ENCODE assay signal across 8 mouse cellular contexts in the genomic region with DNA sequence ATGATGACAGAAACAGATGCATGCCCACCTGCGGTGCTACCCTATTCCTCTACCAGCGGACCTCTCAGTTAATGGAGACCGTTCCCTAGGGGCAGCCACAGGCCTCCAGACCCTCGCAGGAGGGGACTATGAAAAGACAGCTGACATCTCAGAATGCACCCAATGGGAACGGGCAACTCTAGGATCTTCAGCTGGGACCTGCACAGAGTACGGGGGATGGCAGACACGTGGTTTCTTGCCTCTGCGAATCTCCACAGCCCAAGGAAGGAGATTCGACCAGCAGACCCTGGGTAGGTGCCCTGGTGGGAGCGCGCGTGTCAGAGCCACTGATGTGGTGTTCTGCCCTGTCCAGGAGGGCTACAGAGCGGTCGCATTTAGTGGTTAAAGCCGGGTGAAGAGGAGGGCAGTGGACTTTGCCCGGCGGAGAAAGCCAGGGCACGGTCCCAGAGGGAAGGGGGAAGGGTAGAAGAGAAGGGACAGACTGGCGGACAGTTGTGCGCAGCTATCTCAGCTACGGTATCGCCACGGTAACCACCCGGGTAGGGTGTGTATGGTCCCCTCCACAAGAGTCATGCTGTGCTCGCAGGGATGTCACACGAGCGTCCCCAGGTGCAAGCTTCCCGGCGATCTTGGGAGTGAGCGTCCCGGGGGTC. TPM values are rescaled to one million over a fixed set of nuclear protein-coding genes. Genes with fewer than 3 reads are reported as not detected.
DNase-seq lines count a peak whose midpoint lies in the region; ATAC-seq and TF ChIP-seq lines count a peak whose summit lies in the region.

No protein-coding gene starts in this region.

- peak overlapping the region; percentile 49 for H3K4me2 ChIP-seq in heart, postnatal 0 days (ENCODE audit: low read depth, low read length)
- H3K4me2 ChIP-seq in neural tube, embryonic 13.5 days: peak overlapping the region; percentile 73

- peak; percentile 32 for DNase-seq in adrenal gland, postnatal 10 days
- no peak for DNase-seq in adrenal gland, postnatal 4 days (ENCODE audit: low spot score in 2 of 2)
- DNase-seq in R1 (ENCODE audit: low read depth, low spot score): peak; percentile 46
- DNase-seq in heart, postnatal 0 days (ENCODE audit: low spot score): no peak
- peak; percentile 46 for DNase-seq in limb, embryonic 10.5 days (ENCODE audit: low spot score)
- DNase-seq in spleen, postnatal 10 days (ENCODE audit: low spot score in 2 of 2): no peak
- DNase-seq in adrenal gland, adult 8-10 months: no peak

- no peak overlapping the region for H3K9ac ChIP-seq in heart, postnatal 0 days (replicated peaks; ENCODE audit: low read depth, low read length)
- H3K9ac ChIP-seq in neural tube, embryonic 13.5 days: peak overlapping the region; percentile 32

- peak overlapping the region; percentile 23 for H3K4me3 ChIP-seq in heart, postnatal 0 days (ENCODE audit: low read depth, low read length)
- H3K4me3 ChIP-seq in limb, embryonic 10.5 days: peak overlapping the region; percentile 51
- peak overlapping the region; percentile 43 for H3K4me3 ChIP-seq in neural tube, embryonic 13.5 days

- peak; percentile 24; the same call in 1 of the 2 replicates for ATAC-seq in heart, postnatal 0 days (ENCODE audit: insufficient read depth, low read depth)
- ATAC-seq in neural tube, embryonic 13.5 days (ENCODE audit: low read depth): peak; percentile 62

- 2% methylated on average over 31 of the region's 31 CpGs for WGBS in heart, postnatal 0 days
- WGBS in limb, embryonic 10.5 days: under 1% methylated on average over 31 of the region's 31 CpGs
- under 1% methylated on average over 31 of the region's 31 CpGs for WGBS in neural tube, embryonic 13.5 days

- H3K36me3 ChIP-seq in heart, postnatal 0 days (replicated peaks; ENCODE audit: control insufficient read depth, insufficient read depth, low read length): no peaks in the 10 kb centered on the region
- no peaks in the 10 kb centered on the region for H3K36me3 ChIP-seq in limb, embryonic 10.5 days
- no peaks in the 10 kb centered on the region for H3K36me3 ChIP-seq in neural tube, embryonic 13.5 days

- no peak for TF ChIP-seq CTCF in heart, postnatal 0 days (IDR thresholded peaks at IDR 0.05; ENCODE audit: low read depth)

- TF ChIP-seq EP300 in heart, postnatal 0 days (IDR thresholded peaks at IDR 0.05; ENCODE audit: low read depth): no peak

- 0 out of 2 replicates have a peak, but pooled peaks cover 5% of the 10 kb centered on the region for H3K4me1 ChIP-seq in heart, postnatal 0 days (ENCODE audit: control insufficient read depth, insufficient read depth)
- H3K4me1 ChIP-seq in limb, embryonic 10.5 days: peaks cover 15% of the 10 kb centered on the region
- H3K4me1 ChIP-seq in neural tube, embryonic 13.5 days (replicated peaks): peaks cover 25% of the 10 kb centered on the region

- H3K27ac ChIP-seq in heart, postnatal 0 days (ENCODE audit: low read depth): no peak overlapping the region
- no peak overlapping the region for H3K27ac ChIP-seq in limb, embryonic 10.5 days
- H3K27ac ChIP-seq in neural tube, embryonic 13.5 days (replicated peaks): no peak overlapping the region

- no peaks in the 10 kb centered on the region for H3K9me3 ChIP-seq in heart, postnatal 0 days (replicated peaks; ENCODE audit: control insufficient read depth, low read length)
- H3K9me3 ChIP-seq in limb, embryonic 10.5 days (replicated peaks): no peaks in the 10 kb centered on the region
- no peaks in the 10 kb centered on the region for H3K9me3 ChIP-seq in neural tube, embryonic 13.5 days

- H3K27me3 ChIP-seq in heart, postnatal 0 days (ENCODE audit: control insufficient read depth, insufficient read depth, low read length): peaks cover 55% of the 10 kb centered on the region
- peaks cover 84% of the 10 kb centered on the region for H3K27me3 ChIP-seq in limb, embryonic 10.5 days (ENCODE audit: low read depth, poor library complexity, severe bottlenecking)
- H3K27me3 ChIP-seq in neural tube, embryonic 13.5 days: peaks cover 72% of the 10 kb centered on the region

RNA-seq across cellular contexts. Expression of a gene that starts 0.6 kb away (rescaled TPM):
- 1 to 10 TPM; 2.0 to 3.9 TPM for total RNA-seq in adrenal gland, postnatal 10 days (2021)
- 1 to 10 TPM; 3.3 to 4.1 TPM for total RNA-seq in adrenal gland, postnatal 4 days (2021)
- 1.7 and 5.0 TPM in 2 replicates for total RNA-seq in heart, postnatal 0 days (2014; rRNA removed; ENCODE audit: low replicate concordance)
- 0.21 and 0.36 TPM in 2 replicates for polyA plus RNA-seq in heart, postnatal 0 days (2015; fragmentation: Nextera tagmentation; extraction: Ambion mirVana)
- 0.48 TPM in 1 of 2 replicates, not detected in the other for polyA plus RNA-seq in limb, embryonic 10.5 days (2016; fragmentation: Nextera tagmentation; extraction: Ambion mirVana)
- 1.0 and 2.1 TPM in 2 replicates for polyA plus RNA-seq in neural tube, embryonic 13.5 days (2015; fragmentation: Nextera tagmentation; extraction: Ambion mirVana)
- total RNA-seq in adrenal gland, adult 8-10 months (2022): 1 to 10 TPM; 1.1 to 2.2 (median 1.7) TPM

RNA-seq across cellular contexts. Expression of a gene that starts 29.1 kb away (rescaled TPM):
- 10 to 100 TPM; 60.1 to 66.1 TPM for total RNA-seq in adrenal gland, postnatal 10 days (2021)
- 100 to 1,000 TPM; 101 to 111 TPM for total RNA-seq in adrenal gland, postnatal 4 days (2021)
- total RNA-seq in heart, postnatal 0 days (2014; rRNA removed; ENCODE audit: low replicate concordance): 160 and 223 TPM in 2 replicates
- 110 and 125 TPM in 2 replicates for polyA plus RNA-seq in heart, postnatal 0 days (2015; fragmentation: Nextera tagmentation; extraction: Ambion mirVana)
- 175 and 189 TPM in 2 replicates for polyA plus RNA-seq in limb, embryonic 10.5 days (2016; fragmentation: Nextera tagmentation; extraction: Ambion mirVana)
- polyA plus RNA-seq in neural tube, embryonic 13.5 days (2015; fragmentation: Nextera tagmentation; extraction: Ambion mirVana): 219 and 224 TPM in 2 replicates
- 100 to 1,000 TPM in 1 of 4 experiments, 10 to 100 TPM in 3; 72.0 to 104 (median 88.3) TPM for total RNA-seq in adrenal gland, adult 8-10 months (2022)

RNA-seq across cellular contexts. Expression of a gene that starts 49.9 kb away (rescaled TPM):
- 1 to 10 TPM in 1 of 2 experiments, under 1 TPM in 1; 0.60 to 1.0 TPM for total RNA-seq in adrenal gland, postnatal 10 days (2021)
- under 1 TPM; 0.25 to 0.31 TPM for total RNA-seq in adrenal gland, postnatal 4 days (2021)
- 1.7 TPM in 1 of 2 replicates, not detected in the other for total RNA-seq in heart, postnatal 0 days (2014; rRNA removed; ENCODE audit: low replicate concordance)
- not detected in 2 replicates for polyA plus RNA-seq in heart, postnatal 0 days (2015; fragmentation: Nextera tagmentation; extraction: Ambion mirVana)
- not detected in 2 replicates for polyA plus RNA-seq in limb, embryonic 10.5 days (2016; fragmentation: Nextera tagmentation; extraction: Ambion mirVana)
- polyA plus RNA-seq in neural tube, embryonic 13.5 days (2015; fragmentation: Nextera tagmentation; extraction: Ambion mirVana): not detected in 2 replicates
- total RNA-seq in adrenal gland, adult 8-10 months (2022): under 1 TPM in 1 of 4 experiments, not detected in 3; 0.59 TPM

Comparison
In these comparisons a context has a peak if more than half of its experiments do, and no peak if none do; other contexts are left out.
1. DNase-seq: peak in adrenal gland, postnatal 10 days (single experiment), R1 (single experiment) and limb, embryonic 10.5 days (single experiment); none in adrenal gland, postnatal 4 days (0 of 2), heart, postnatal 0 days (single experiment), spleen, postnatal 10 days (0 of 2) and adrenal gland, adult 8-10 months (single experiment).
2. Peak in every context shown above with its lines, with median percentiles within 50 percentile points of each other: H3K4me3 ChIP-seq.